Mouse (Mus musculus): ENCODE data around the gene Atg16l1.
"Not testable (repeated sequence)": the region's sequence is repeated elsewhere in the genome, so short reads cannot be mapped to it uniquely, and the experiment has no call there.

Gene Atg16l1

GRCm38 (mm10) chr1:87773336-87773735 lies 17.7 kb downstream of the Atg16l1 start:
- no peak for DNase-seq (ENCODE audit: low spot score)

- no peak for DNase-seq (ENCODE audit: low spot score)
These were observed 19.2 kb downstream of the Atg16l1 start for GRCm38 (mm10) chr1:87774845-87775244.

GRCm38 (mm10) chr1:87779204-87779785 lies 23.6 kb downstream of the Atg16l1 start:
- DNase-seq (ENCODE audit: low spot score): no peak

DNA sequence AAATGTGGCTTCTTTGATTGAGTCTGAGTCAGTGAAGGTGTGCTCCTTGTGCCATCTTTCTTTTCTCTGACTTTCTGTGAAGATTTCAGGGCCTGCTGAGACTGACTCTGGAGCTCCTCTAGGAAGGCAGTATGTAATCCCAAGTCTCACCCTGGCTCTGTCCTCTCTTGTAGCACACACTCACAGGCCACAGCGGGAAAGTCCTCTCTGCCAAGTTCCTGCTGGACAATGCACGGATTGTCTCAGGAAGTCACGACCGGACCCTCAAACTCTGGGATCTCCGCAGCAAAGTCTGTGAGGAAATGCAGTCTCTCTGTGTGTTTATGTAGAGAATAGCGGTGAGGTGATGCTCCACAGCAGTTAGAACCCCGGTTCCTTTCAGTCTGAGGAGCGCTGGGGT lies 30.0 kb downstream of the Atg16l1 start:
- DNase-seq (ENCODE audit: low spot score): no peak

- DNase-seq (ENCODE audit: low spot score): no peak
These were observed 30.6 kb downstream of the Atg16l1 start for GRCm38 (mm10) chr1:87786251-87786650.

- no peak for DNase-seq (ENCODE audit: low spot score)
These were observed 34.0 kb downstream of the Atg16l1 start for GRCm38 (mm10) chr1:87789665-87790064.

DNA sequence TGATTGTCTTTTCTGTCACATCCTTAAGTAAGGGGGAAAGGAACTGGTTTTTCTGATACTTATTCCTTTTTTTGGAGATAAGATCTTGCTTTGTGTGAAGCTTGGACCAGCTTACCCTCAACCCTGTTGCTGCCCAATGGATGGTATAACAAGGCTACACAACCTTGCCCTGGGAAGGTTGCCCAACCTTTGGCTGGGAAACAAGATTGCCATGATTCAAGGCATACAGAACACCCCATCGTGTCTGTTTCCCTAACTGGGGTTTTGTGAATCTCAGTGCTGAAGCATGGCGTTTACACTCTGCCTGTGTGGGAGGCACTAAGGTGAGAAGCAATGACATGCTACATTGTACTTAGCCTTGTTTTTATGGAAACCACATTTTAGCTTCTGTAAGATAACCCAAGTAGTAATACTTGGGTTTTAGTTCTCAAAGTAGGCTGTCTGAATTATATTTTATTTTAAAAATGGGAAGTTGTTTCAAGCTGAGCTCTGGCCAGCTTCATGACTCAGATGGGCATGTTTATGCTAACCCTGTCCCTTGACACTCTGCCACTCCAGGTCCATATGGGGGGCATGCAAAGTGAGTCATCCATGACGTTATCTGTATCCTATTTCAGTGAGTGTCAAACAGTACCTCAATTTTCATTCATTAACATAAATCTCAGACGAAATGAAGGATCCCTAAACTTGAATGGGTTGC lies 36.9 kb downstream of the Atg16l1 start:
- DNase-seq (ENCODE audit: low spot score): no peak

DNA sequence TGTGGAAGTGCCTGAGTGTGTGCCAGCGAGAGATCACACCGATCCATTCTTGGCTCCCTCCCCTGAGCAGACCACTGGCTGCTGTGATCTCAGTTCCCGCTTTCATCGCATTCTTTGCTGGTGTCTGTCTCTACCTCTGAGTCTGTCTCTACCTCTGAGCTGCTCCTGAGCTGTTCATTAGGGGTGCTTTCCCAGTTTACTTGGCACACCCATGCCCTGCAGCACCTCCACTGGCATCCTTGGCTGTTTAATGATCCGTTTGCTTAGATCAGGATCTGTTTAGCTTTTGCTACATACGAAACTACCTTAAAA lies 37.4 kb downstream of the Atg16l1 start:
- no peak for DNase-seq (ENCODE audit: low spot score)

GRCm38 (mm10) chr1:87797702-87798101 lies 42.0 kb downstream of the Atg16l1 start:
- no peak for DNase-seq (ENCODE audit: low spot score)

GRCm38 (mm10) chr1:87798306-87798705 lies 42.6 kb downstream of the Atg16l1 start:
- no peak for DNase-seq (ENCODE audit: low spot score)

- no peak for DNase-seq (ENCODE audit: low spot score)
These were observed 47.9 kb downstream of the Atg16l1 start, which contains the start of gene Sag for GRCm38 (mm10) chr1:87803576-87803975. Sag (plus strand) TSS chr1:87803680.

DNA sequence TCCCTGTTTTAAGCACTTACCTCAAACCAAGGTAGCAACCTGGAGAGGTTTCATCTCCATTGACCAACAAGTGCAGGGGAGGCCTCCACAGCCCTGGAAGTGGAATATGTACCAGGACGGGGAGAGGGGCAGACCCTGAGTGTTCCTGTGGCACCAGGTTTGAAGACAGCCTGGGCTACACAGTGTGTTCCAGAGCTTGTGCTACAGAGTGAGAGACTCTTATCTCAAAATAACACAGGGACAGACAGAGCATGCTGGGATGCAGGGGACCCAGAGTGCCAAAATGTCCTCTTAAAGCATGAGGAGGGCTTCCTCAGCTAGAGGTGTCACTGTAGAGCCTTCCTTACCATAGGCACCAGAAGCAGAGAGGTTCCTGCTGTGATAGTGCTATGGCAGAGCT lies 52.1 kb downstream of the Atg16l1 start:
- DNase-seq (ENCODE audit: low spot score): no peak

DNA sequence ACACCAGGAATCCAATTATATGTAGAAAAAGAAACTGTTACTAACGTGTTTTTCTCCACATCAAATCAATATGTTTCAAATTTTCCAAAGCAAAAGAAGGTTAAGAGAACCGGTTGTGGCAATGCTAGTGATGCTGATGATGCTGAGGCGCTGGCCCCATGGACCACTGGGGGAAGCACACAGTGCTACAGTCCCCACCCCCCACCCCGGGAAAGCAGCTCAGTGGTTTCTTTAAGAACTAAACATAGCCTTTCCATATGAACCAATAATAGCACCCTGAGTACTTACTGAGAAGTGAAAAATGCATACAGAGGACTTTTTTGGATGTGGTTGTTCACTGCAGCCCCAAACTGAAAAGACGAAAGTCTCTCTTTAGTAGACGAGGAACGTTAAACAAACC lies 55.7 kb downstream of the Atg16l1 start:
- DNase-seq (ENCODE audit: low spot score): no peak

GRCm38 (mm10) chr1:87812061-87812460 lies 56.4 kb downstream of the Atg16l1 start:
- DNase-seq (ENCODE audit: low spot score): no peak

- DNase-seq (ENCODE audit: low spot score): no peak
These were observed 57.5 kb downstream of the Atg16l1 start for GRCm38 (mm10) chr1:87813155-87813554.

- no peak for DNase-seq (ENCODE audit: low spot score)
These were observed 58.0 kb downstream of the Atg16l1 start for GRCm38 (mm10) chr1:87813681-87814080.

DNA sequence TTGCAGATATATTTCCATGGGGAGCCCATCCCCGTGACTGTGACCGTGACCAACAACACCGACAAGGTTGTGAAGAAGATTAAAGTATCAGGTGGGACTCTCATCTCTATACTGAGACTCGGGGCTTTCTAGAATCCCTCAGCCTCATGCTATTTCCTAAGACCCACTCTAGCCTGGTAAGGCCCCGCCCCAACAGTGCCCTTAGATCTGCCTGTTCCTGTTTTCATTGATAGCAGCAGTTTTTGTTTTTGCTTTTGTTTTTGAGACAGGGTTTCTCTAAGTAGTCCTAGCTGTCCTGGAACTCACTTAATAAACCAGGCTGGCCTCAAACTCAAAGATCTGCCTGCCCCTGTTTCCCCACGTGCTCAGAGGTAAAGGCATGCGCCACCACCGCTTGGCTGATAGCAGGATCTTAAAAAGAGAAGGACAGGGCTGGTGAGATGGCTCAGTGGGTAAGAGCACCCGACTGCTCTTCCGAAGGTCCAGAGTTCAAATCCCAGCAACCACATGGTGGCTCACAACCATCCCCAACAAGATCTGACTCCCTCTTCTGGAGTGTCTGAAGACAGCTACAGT lies 68.8 kb downstream of the Atg16l1 start:
- DNase-seq (ENCODE audit: low spot score): no peak

DNA sequence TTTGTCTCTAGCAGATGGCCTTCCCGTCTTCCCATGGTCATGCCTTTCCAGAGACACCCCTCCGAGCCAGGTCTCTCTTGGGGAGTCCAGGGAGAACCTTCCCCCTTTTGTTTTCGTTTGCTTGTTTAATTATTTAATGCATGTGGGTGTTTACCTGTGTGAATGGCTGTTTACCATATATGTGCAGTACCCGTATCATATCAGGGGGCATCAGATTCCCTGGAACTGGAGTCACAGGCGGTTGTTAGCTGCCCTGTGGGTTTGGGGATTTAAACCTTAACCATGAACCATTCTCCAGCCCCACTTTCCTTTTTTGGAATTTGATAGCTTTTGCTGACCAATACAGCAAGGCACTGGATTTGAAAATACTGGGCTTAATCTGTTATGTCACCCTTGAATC lies 69.6 kb downstream of the Atg16l1 start:
- DNase-seq (ENCODE audit: low spot score): no peak

GRCm38 (mm10) chr1:87825991-87826390 lies 70.3 kb downstream of the Atg16l1 start:
- DNase-seq (ENCODE audit: low spot score): no peak

DNA sequence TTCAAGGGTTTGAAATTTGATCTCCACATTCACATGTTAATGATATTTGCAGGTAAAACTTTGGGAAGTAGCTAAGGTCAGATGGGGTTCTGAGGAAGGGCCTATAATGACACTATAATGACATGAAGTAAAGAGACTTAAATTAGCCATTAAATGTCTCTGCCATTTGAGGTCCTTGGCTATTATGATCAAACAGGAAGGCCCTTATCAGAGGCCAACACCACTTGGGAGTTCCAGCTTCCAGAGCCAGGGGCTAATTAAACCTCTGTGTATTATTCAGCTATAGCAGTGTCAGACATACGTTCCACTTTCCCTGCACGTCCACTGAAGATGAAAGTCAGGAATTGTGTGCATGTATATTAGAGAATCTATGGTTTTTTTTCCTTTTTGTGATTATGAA lies 70.8 kb downstream of the Atg16l1 start:
- no peak for DNase-seq (ENCODE audit: low spot score)

DNA sequence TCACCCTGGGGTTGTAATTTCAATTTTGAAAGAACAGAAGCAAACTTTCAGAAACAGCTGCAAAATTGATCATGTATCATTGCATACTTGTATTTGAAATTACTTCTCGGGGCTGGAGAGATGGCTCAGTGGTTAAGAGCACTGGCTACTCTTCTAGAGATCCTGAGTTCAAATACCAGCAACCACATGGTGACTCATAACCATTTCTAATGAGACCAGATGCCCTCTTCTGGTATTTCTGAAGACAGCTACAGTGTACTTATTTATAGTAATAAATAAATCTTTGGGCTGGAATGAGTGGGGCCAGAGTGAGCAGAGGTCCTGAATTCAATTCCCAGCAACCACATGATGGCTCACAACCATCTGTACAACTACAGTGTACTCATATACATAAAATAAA lies 71.8 kb downstream of the Atg16l1 start:
- not testable (repeated sequence) for DNase-seq (ENCODE audit: low spot score)

DNA sequence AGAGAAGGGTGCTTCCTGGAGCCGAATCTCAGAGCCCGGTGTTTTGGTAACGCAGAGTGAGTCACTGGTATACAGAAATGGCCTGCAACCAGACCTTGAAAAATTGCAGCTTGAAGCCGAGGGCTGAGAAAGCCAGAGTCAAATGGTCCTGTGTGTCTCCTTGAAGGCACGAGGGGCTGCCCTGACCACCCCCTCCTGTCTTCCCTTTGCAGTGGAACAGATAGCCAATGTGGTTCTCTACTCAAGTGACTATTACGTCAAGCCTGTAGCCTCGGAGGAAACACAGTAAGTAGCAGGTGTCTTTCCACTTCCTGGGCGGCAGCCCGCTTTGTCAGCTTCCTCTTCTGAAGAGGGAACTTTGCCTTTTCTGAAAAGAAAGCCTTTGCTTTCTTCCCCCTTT lies 72.5 kb downstream of the Atg16l1 start:
- DNase-seq (ENCODE audit: low spot score): no peak

DNA sequence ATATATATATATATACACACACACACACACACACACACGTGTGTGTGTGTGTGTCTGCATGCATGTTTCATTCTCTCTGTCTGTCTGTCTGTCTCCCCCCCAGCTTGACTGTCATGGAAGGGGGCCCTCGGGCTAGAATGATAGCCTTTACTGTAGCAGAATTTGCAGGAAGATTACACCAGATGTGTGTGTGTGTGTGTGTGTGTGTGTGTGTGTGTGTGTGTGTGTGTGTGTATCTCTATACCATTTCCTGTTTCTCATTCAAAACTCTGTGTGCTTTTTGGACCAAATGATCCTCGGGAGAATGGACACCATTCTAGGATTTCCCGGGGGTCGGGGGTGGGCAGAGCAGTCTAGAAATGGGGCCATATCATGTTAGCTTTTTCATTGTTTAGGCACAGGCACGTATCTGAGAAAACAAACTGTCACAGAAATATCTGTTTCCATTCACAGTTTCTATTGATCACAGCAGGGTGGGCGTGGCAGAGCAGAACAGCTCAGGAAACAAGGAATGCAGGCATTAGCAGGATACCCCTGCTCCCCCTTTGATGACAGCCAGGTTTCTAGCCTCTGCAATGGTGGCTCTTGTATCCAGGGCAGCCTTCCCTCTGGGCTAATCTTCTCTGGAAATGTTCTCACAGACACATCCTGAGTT lies 73.4 kb downstream of the Atg16l1 start:
- no peak for DNase-seq (ENCODE audit: low spot score)
